Mouse (Mus musculus) hematopoietic stem cell, adult 5-6 weeks (primary cell): Measurements from ENCODE around the gene Cntnap2. TPM values are rescaled to one million over a fixed set of nuclear protein-coding genes. Genes with fewer than 3 reads are reported as not detected.
"Not testable (repeated sequence)": the region's sequence is repeated elsewhere in the genome, so short reads cannot be mapped to it uniquely, and the experiment has no call there.

Experiments used
- ATAC-seq, 2 experiments: fragments of 125-278 bp in 1 of 2; replicated peaks in 1 of 2; 2 replicates each; pipeline ENCODE4 v1.8.0; 2016 to 2017; ENCODE audit warnings: inconsistent platforms in 2 of 2, mild to moderate bottlenecking in 2 of 2, moderate number of reproducible peaks in 2 of 2, low read depth in 1 of 2, moderate TSS enrichment in 1 of 2; ENCODE audit not compliant: low FRiP score in 2 of 2, poor library complexity in 2 of 2, severe bottlenecking in 2 of 2, insufficient read depth in 1 of 2, low TSS enrichment in 1 of 2
- total RNA-seq: library from RNA; stranded (forward); fragments of 172-1452, 232-1000 nt; gene quantifications from 2 replicates; pipeline ENCODE4 v1.2.3, GENCODE M21; 2017

The Cntnap2 gene
- total RNA-seq, 1 experiment from 2014 or later, result not detected

DNA sequence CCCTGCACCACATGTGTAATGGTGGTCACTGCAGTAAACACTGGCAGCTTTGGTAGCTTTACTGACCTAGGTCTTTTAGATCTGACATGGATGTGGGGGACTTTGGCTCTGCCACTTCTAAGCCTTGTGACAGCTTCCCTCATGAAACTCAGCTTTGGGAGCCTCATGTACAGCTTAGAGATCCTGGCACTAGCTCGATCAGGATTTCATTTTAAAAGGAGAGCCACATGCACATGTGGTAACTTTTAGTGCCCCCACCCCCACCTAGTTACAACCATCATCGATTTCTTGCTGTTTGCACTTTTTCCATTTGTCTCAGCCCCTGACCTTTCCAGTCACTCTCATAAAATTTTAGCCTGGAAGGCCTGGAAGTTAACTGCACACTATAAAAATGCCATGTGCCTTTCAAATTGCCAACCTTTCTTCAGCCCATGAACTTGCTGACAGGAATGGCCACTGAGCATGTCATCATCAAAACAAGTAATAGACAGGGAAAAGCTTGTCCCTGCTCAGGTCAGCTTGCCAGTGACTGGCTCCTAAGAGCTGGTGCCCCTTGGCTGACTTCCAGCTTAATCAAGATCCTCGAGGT is 2197.9 kb downstream of the Cntnap2 start:
- no peak for ATAC-seq

DNA sequence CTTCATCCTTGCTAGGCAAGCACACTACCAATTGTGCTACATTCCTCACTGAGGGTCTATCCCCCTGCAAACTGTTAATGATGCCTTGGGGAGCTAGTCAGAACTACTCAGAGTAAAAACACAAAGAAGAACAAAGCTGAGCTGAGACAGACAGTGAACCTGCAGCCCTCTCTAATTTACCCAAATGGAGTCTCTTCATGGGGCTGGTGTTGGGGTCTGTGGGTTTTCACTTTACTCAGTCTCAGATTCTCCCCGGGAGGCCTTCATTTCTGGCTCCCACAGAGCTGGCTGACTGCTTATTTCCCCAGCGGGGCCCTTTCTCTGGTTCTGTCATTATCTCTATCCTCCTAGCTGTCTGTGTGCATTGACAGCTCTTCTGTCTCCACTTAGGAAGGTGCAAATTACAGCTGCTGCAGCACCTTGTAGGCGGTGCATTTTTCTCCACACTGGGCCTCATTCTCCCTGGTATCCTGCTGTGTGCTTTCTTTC is 2200.5 kb downstream of the Cntnap2 start:
- ATAC-seq, result no peak

DNA sequence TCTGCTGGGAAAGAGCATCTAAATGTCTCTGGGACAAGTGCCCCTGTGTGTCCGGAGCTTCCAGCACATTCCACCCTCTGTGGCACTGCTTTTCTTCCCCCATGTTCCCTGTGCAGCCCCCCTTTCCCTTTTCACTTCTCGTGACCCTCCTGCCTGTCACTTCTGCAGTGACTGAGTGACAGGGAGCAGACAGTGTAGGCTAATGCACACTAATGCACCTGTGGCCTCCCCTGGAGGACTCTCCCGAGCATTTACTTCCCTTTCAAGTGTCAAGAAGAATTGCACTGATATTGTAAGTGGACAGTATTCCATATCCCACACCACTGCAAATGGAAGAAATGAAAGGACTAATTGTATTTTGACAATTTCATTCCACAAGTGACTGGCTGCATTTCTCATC is 2208.1 kb downstream of the Cntnap2 start:
- no peak for ATAC-seq

DNA sequence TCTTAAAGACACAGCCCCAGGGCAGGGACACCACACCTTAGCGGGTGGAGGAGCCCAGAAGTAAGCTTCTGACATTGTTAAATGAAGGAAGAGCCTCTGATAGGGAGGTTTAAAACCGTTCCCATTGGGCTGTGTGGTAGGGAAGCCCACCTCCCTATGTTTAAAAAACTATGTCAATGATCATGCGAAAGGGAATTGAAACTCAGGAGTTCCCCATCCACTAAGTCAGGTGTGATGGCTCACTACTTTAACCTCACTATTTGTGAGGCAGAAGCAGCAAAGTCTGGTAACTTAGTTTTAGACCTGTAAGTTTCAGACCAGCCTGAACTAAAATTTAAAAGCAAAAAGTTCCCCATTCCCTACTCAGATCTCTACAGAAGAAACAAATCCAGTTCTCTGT is 2210.3 kb downstream of the Cntnap2 start:
- no peak for ATAC-seq

DNA sequence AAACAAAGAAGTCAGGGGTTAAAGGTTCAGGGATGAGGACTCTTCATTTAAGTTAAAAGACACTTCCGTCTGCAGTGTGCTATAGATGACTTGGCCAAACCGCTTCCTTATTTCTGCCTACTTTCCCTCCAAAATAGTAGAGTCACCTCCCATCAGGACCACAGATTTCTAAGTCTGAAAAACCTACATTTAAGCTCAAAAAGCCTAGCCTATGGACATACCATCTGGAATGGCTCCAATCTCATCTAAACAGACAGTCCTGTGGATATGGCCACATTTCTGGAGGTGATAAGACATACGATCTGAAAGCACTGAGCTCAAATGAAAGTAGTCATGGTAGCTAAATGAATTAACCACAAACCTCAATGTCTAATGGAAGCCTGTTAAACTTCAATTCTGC is 2212.4 kb downstream of the Cntnap2 start:
- ATAC-seq, result peak; percentile 22 to 42; a peak in 3 of 4 replicates

DNA sequence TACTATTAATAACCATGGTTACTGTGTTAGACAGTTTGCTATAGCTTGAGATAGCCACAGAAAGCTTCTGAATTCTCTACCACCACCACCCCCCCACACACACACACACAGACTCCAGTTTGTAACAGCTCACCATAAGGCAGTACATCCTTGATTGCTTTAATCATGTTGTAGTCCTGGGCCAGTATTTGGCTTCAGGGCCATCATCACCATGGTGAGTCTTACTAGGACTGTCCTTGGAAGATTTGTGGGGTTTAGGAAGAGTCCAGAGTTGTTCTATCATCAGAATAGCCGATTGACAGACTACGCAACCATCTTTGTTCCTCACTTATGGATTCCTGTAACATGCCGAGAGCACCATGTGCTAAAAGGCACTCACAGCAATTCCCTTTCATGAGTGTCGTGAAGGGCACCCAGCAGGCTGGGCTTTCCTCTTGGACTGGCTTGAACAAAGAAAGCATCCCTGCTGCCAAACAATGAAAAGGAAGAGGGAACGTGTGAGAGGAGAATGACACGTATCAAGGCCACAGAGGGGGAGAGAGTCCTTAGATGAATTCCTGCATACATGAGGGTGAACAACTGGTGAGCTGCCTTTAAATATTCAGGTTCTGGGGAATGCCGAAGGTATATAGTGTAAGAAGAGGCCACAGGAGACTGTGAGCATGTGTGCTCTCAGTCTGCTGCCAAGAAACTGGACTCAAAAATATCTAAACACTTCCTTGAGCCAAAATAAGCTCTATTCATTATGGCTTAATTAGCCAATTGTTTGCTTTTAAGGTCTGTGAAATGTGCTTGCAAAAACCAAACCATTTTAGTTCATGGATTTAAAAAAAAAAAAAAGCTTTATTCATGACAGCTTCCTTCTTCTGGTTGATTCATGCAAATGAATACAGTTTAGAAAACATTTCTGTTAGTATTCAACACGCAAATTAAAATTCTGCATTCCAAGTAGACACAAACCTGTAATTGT is 2213.7 kb downstream of the Cntnap2 start:
- no peak for ATAC-seq

DNA sequence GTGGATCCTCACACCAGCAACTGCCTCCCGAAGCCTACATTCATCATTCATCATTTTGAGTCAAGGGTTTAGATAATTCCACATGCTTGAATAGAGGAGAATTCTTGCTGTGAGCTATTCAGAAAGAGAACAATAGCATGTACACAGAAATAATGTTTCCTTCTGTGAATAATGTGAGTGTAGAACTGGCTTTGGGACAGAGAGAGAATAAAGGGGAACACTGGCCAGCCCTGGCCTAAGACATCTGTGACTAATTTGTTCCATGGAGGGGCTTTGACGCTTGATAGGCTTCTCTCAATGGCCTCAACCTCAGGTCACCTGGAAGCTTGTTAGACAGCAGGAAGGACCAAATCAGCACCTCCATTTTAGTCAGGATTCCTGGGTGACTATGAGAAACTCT is 2215.9 kb downstream of the Cntnap2 start:
- ATAC-seq, result no peak

DNA sequence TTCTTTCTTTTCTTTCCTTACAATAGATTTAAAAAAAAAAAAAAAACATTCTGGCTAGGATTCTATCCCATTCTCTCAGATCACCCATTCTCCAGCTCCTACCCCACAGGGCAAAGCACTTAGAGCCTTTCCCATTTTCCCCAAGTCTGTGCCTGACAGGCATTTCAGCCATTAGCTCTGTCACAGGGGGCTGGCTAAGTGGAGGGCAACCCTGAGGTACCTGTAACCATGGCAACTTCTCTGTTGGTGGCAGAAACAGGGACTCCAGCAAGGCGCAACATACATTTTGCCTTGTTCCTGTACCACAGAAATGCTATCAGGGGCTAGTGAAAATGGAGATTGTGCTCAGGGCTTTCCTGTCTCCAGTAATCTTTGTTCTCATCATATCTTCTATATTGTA is 2220.0 kb downstream of the Cntnap2 start:
- no peak for ATAC-seq

DNA sequence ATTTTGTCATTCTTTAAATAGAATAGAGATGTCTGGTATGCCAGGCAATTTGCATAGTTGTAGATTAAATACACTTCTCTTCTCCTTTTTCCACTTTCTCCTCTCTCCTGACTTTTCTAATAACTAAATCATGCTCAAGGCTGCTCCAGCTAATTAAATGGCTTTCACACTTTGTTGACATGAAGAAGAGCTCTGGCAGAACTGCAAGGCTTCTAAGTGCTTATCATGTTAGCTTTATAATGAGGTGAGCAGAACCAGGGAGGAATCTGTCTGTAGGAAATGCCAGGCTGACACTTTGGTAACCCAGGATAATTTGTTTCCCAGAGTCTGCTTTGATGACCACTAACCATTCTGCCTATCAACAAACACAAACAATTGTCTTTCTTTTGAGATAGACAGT is 2222.4 kb downstream of the Cntnap2 start:
- ATAC-seq, result no peak

DNA sequence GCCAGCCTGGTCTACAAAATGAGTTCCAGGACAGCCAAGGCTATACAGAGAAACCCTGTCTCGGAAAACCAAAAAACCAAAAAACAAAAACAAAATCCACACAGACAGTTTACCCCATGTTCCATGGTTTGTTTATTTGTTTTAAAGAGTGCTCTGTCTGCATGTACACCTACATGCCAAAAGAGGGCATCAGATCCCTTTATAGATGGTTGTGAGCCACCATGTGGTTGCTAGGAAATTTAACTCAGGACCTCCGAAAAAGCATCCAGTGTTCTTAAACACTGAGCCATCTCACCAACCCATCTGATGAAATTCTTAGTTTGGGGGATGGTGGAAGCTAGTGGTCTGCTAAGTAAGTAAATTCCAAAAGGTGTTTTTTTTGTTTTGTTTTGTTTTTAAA is 2225.6 kb downstream of the Cntnap2 start:
- ATAC-seq, result no peak

DNA sequence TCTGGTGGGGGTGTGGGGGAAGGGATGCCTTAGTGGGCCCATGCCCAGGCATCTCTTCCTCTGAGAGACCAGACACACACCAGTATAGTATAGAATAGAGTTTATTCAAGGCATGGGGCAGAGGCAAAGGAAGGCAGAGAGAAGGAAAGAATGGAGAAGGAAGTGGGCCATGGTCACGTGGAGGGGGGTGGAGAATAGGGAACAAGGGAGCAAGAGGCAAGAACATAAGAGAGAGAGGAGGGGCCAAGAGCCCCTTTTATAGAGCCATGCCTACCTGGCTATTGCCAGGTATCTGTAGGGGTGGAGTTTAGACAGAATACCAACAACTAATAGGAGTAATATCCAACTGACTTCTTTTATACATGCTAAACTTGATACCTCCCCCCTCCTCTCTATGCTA is 2226.6 kb downstream of the Cntnap2 start:
- ATAC-seq, result no peak

DNA sequence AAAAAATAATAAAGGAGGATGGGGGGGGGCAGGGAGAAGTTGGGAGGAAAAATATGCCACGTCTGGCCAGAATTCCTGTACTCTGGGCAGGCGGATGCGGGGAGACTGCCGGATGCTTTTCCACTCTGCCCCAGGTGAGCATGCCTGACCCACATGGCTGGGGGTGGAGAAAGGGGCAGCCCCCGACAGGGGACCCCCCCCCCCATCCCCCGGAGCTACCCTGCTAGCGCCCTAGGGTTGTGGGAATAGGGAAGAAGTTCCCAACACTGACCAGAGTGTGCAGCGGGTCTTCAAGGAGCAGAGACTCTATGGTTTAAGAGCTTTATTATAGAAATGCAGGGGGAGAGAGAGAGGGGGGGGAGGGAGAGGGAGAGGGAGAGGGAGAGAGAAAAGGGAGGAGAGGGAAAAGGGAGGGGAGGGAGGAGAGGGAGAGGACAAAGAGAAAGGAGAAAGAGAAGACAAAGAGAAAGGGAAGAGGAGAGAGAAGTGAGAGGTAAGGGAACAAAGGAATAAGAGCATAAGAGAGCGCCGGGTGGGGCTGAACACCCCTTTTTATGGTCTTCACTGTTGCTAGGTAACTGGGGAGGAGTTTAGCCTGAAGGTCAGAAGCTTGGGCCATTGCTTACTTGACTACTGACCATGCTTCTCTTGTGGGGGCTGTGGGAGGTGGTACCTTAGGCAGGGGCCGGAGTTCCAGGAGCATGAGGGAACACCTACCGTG is 2227.2 kb downstream of the Cntnap2 start:
- ATAC-seq, result not testable (repeated sequence)

DNA sequence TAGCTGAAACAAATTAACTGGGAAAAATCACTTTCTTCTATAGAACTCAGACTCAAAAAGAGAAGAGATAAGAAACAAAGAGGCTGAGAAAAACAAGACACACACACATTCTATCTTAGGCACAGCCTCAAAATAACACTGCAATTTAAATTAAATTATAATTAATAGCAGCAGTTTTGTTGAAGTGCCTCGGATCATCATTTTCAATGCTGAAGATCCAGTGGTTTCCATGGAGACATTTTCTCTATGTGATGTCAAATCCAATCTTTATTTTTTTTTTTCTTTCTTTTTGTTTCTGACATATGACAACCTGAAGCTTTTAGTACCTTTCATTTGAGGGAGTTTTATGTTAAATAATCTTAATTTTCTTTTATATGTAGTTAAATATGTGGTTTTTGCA is 2228.6 kb downstream of the Cntnap2 start:
- no peak for ATAC-seq

DNA sequence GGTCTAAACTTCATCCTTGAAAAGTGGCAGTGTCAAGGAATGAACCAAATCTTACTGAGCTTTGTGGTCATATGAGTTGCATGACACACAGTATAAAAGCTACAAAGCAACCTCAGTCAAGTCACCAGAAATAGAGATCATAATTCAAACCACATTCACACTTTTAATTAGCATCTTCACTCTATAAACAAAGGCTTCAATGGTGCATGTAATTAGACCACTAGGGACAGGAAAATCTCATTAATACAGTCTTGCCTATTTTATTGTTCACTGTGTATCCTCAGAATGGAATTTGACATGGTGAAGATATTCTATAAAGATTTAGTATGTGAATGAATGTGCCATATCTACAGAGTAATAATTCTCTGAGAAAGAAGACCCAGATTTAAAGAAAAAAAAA is 2232.8 kb downstream of the Cntnap2 start:
- ATAC-seq, result no peak

DNA sequence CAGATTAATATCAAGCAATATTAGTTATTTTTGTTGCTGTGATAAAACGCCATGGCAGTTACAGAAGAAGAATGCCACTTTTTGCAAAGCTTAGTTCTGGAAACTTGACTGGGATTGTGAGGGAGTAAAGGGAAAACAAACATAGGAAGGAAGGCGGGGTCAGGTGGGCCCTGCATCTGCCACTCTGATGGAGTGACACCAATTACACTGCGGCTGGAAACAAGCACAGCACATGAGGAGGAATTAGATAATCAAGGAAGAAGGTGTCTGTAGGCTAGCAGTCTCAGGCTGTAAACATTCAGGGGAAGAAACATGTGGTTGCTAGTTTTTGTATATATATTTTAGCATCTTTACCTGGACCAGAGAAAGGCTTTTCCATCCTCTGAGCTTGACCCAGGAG is 2233.3 kb downstream of the Cntnap2 start:
- no peak for ATAC-seq

DNA sequence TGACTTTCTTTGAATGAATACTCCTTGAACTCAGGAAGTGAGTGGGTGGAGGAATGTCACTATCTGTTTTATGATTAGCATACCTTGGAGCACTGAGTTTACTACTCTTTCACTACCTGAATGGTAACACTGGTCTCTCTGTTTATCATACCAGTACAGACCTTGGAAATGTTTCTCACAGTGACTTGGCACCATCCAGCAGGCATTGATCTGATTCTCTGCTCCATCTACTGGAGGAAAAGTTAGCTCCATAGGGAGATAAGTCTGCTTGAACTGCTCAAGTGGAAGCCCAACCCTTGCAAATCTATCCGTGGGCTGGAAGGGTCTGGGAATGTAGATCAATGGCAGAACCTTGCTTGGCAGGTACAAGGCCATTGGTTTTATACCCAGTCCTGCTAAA is 2235.3 kb downstream of the Cntnap2 start:
- no peak for ATAC-seq

DNA sequence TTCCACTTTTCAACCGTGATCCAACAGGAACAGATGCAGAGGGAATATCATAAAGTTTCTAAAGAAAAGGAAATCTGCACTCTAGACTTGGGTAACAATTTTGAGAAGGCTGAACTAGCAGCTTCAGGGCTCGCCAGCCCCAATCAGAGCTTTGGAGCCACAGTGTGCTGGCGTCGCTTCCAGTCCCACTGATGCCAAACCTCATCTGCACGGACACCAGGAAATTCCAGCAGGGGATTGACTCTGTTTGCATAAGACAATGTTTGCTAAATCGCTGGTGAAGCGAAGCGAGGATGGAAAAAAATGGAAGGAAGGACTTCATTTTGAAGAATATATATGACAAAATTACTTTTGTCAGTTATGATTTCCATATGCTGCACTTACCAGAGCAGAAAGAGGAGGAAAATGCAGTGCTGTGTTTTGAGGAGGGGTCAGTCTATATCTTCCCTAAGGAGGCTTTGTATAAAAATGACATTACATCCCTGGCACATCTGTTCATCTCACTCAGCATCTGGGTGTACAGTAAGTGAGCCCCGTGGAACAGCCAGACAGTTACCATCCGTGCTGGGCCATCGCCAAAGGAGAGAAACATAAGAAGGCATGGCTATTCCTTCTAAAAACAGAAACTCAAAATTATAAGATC is 2245.8 kb downstream of the Cntnap2 start:
- ATAC-seq, result no peak
